Mouse (Mus musculus): ENCODE results near the gene Tead2. TPM values are rescaled to one million over a fixed set of nuclear protein-coding genes. Genes with fewer than 3 reads are reported as not detected.

Tead2 gene
- polyA plus RNA-seq, 1 experiment, result 127 TPM

DNA sequence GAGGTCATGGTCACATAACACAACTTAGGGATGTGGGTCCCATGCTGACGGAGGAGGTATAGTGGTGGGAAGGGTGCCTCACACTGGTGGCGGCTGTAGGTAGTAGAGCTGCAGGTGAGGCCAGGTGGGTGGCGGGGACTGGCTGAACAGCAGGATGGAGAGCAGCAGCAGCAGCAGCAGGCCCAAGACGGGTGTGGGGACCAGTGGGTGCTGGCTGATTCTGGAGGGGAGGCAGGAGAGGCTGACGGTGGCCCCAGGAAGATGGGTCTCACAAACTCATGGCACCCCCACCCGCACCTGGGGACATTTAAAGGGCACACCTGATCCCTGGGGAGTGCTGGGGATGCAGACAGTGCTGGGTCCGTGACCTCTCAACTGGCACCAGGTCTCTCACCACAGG lies 31.9 kb upstream of the Tead2 start:
- peaks cover 85% of the 10 kb centered on the region for H3K27me3 ChIP-seq (ENCODE audit: control insufficient read depth, insufficient read depth, insufficient read length)
- no peaks in the 10 kb centered on the region for H3K79me3 ChIP-seq (ENCODE audit: low read depth)
- H3K79me2 ChIP-seq (ENCODE audit: control insufficient read depth, insufficient read depth), result no peaks in the 10 kb centered on the region
- H3K4me3 ChIP-seq (ENCODE audit: insufficient read depth, poor library complexity, severe bottlenecking), result no peak overlapping the region
- no peaks in the 10 kb centered on the region for H3K36me3 ChIP-seq (ENCODE audit: control insufficient read depth, insufficient read depth)
- no peak for TF ChIP-seq MYOD1 (IDR thresholded peaks at IDR 0.05; ENCODE audit: control insufficient read depth, insufficient read length, low read depth)
- no peak overlapping the region for H3ac ChIP-seq (ENCODE audit: control insufficient read depth, insufficient read length, low read depth)

DNA sequence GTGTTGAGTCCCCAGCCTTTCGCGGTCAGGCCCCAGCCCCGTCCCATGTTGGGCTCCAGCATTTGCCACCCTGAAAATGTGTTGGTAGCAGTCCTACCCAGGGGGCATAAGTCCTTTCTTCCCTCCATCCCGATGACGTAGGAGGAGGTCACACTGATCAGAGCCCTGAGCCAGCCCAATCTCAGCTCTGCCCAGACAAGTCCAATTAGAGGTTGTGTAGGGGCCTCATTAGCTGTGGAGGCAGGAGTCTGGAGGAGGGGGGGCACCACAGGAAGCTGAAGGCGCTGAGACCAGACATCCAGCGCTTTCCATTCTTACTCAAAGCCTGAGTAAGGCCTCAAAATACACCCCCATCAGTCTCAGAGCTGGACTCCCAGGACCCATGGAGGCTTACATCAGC lies 29.6 kb upstream of the Tead2 start:
- peaks cover 71% of the 10 kb centered on the region for H3K27me3 ChIP-seq (ENCODE audit: control insufficient read depth, insufficient read depth, insufficient read length)
- no peak overlapping the region for H3K4me3 ChIP-seq (ENCODE audit: insufficient read depth, poor library complexity, severe bottlenecking)
- no peaks in the 10 kb centered on the region for H3K79me2 ChIP-seq (ENCODE audit: control insufficient read depth, insufficient read depth)
- TF ChIP-seq MYOG (IDR thresholded peaks at IDR 0.05; ENCODE audit: control insufficient read depth, extremely low read depth, insufficient read length), result no peak
- no peak for TF ChIP-seq USF1 (IDR thresholded peaks at IDR 0.05; ENCODE audit: low read depth)
- no peak for TF ChIP-seq CEBPB (IDR thresholded peaks at IDR 0.05; ENCODE audit: low read depth)
- TF ChIP-seq FOSL1 (IDR thresholded peaks at IDR 0.05; ENCODE audit: insufficient read depth, low read length, poor library complexity, severe bottlenecking), result no peak
- TF ChIP-seq CTCF (IDR thresholded peaks at IDR 0.05; ENCODE audit: control insufficient read depth, insufficient read depth, insufficient read length), result no peak
- H3K79me3 ChIP-seq (ENCODE audit: low read depth), result no peaks in the 10 kb centered on the region
- no peaks in the 10 kb centered on the region for H3K36me3 ChIP-seq (ENCODE audit: control insufficient read depth, insufficient read depth)
- no peak overlapping the region for H3ac ChIP-seq (ENCODE audit: control insufficient read depth, insufficient read length, low read depth)

DNA sequence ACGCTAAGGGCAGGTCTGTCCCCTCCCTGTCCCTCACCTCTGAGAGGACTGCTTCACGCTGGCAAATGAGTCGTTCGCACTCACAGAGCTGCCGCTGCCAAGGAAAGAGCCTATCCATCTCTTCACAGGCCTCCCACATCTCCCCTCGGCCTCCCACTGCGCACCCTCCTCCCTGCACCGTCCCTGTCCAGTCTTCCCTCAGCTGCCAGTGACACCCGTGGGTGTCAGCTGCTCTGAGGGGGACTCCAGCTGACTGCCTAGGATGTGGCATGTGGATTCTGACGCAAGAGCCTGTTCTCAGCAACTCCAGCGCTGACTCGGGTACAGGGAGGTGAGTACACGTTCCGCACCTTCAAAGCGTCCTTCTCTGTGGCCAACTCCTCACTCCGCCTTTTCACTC lies 26.0 kb upstream of the Tead2 start:
- Histone ChIP-seq H3K79me3 (ENCODE audit: low read depth) (no peaks in the 10 kb centered on the region), H3K36me3 (ENCODE audit: control insufficient read depth, insufficient read depth) (no peaks in the 10 kb centered on the region), H3K4me3 (ENCODE audit: insufficient read depth, poor library complexity, severe bottlenecking) (no peak overlapping the region), H3K79me2 (ENCODE audit: control insufficient read depth, insufficient read depth) (no peaks in the 10 kb centered on the region), H3ac (ENCODE audit: control insufficient read depth, insufficient read length, low read depth) (no peak overlapping the region), H3K27me3 (ENCODE audit: control insufficient read depth, insufficient read depth, insufficient read length) (peaks cover 40% of the 10 kb centered on the region)
- TF ChIP-seq USF1 (IDR thresholded peaks at IDR 0.05; ENCODE audit: low read depth), result no peak

DNA sequence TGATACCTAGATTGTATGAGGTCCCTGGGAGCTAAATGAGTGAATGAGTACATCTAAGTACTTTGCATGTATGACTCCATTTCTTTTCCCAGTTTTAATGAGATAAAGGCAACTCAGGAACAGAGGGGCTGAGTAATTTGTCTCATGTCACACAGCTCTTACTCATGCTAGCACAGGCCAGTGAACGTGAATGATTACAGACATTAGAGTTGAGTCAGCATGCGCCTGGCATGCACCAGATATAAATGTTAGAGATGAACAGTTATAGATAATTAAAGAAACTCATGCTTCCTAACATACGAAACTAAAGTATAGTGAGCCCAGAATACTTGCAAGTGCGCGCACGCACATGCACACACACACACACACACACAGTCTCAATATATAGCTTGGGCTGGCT lies 25.4 kb upstream of the Tead2 start:
- Histone ChIP-seq H3K27me3 (ENCODE audit: control insufficient read depth, insufficient read depth, insufficient read length) (peaks cover 35% of the 10 kb centered on the region), H3K79me3 (ENCODE audit: low read depth) (no peaks in the 10 kb centered on the region), H3K79me2 (ENCODE audit: control insufficient read depth, insufficient read depth) (no peaks in the 10 kb centered on the region), H3ac (ENCODE audit: control insufficient read depth, insufficient read length, low read depth) (no peak overlapping the region), H3K4me3 (ENCODE audit: insufficient read depth, poor library complexity, severe bottlenecking) (no peak overlapping the region), H3K36me3 (ENCODE audit: control insufficient read depth, insufficient read depth) (no peaks in the 10 kb centered on the region)
- TF ChIP-seq MAX (IDR thresholded peaks at IDR 0.05), result no peak

DNA sequence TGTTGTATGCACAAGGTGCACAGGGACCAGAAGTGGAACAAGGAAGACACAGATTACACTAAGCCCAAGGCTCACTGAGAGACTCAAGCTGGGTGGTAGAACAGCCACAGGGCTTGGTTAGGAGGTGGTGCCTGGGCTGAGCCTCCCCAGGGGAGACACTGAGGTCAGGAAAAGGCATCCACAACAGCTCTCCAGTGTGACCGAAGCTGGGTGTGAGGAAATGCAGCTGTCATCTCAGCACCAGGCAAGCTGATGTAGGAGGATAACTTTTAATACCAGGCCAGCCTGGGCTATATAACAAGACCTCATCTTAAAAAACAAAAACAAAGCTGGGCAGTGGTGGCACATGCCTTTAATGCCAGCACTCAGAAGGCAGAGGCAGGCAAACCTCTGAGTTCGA lies 24.4 kb upstream of the Tead2 start:
- Histone ChIP-seq H3ac (ENCODE audit: control insufficient read depth, insufficient read length, low read depth) (no peak overlapping the region), H3K4me3 (ENCODE audit: insufficient read depth, poor library complexity, severe bottlenecking) (no peak overlapping the region), H3K79me3 (ENCODE audit: low read depth) (no peaks in the 10 kb centered on the region), H3K79me2 (ENCODE audit: control insufficient read depth, insufficient read depth) (no peaks in the 10 kb centered on the region), H3K36me3 (ENCODE audit: control insufficient read depth, insufficient read depth) (no peaks in the 10 kb centered on the region), H3K27me3 (ENCODE audit: control insufficient read depth, insufficient read depth, insufficient read length) (peaks cover 26% of the 10 kb centered on the region)
- TF ChIP-seq MYOD1 (IDR thresholded peaks at IDR 0.05; ENCODE audit: control insufficient read depth, insufficient read length, low read depth), result peak; percentile 82
- TF ChIP-seq MYOG (IDR thresholded peaks at IDR 0.05; ENCODE audit: control insufficient read depth, extremely low read depth, insufficient read length), result no peak

DNA sequence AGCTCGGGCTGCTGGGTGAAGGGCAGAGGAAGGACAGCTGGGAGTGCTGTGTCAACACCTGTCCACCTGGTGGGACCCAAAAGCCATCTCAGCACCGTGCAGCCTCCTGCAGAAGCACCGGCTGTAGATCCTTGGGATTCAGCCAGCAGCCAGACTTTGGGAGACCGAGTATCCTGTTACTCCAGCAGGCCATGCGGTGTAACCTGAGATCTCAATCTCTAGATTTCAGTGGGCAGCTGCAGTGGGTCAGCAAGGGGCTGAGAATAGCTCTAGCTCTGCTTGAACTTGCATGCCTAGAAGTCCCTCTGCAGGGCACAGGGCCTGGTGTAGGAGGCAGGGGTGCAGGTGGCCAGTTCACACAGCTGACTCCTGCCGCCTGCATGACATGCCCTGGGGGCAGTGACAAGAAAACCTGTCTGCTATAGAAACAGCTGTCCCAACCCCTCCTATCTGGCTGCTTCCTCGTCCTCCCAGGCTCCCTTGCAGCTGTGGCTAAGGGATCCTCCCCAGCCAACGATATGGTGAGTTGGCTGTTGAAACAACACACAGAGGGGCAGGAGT lies 23.7 kb upstream of the Tead2 start:
- no peak overlapping the region for H3ac ChIP-seq (ENCODE audit: control insufficient read depth, insufficient read length, low read depth)

More for the DNA sequence above, 23.7 kb upstream of the Tead2 start:
- Histone ChIP-seq H3K4me3 (ENCODE audit: insufficient read depth, poor library complexity, severe bottlenecking) (no peak overlapping the region), H3K79me3 (ENCODE audit: low read depth) (no peaks in the 10 kb centered on the region), H3K36me3 (ENCODE audit: control insufficient read depth, insufficient read depth) (no peaks in the 10 kb centered on the region), H3K79me2 (ENCODE audit: control insufficient read depth, insufficient read depth) (no peaks in the 10 kb centered on the region), H3K27me3 (ENCODE audit: control insufficient read depth, insufficient read depth, insufficient read length) (peaks cover 20% of the 10 kb centered on the region)
- TF ChIP-seq USF1 (IDR thresholded peaks at IDR 0.05; ENCODE audit: low read depth) (peak; percentile 7), MYOG (IDR thresholded peaks at IDR 0.05; ENCODE audit: control insufficient read depth, extremely low read depth, insufficient read length) (no peak), CTCF (IDR thresholded peaks at IDR 0.05; ENCODE audit: control insufficient read depth, insufficient read depth, insufficient read length) (no peak), CEBPB (IDR thresholded peaks at IDR 0.05; ENCODE audit: low read depth) (no peak), MYOD1 (IDR thresholded peaks at IDR 0.05; ENCODE audit: control insufficient read depth, insufficient read length, low read depth) (peak; percentile 58)
